Mouse (Mus musculus): ENCODE data around the gene Mif.

- no peak for TF ChIP-seq POLR2A (IDR thresholded peaks at IDR 0.05; ENCODE audit: borderline replicate concordance, control insufficient read depth, low read depth, low read length)
- no peak for TF ChIP-seq CTCF (IDR thresholded peaks at IDR 0.05; ENCODE audit: control insufficient read depth, insufficient read depth, low read length)
Measured at GRCm38 (mm10) chr10:75878836-75879235, 18.8 kb upstream of the Mif start.
